Mouse (Mus musculus) cerebellum, adult 2 months (tissue): ENCODE data around the gene Kcnip3. TPM values are rescaled to one million over a fixed set of nuclear protein-coding genes. Genes with fewer than 3 reads are reported as not detected.

Source experiments
- DNase-seq, 2 experiments: peaks; one replicate each; pipeline ENCODE4 v3.0.0; 2021
- H3K27ac ChIP-seq: fragments of 200-500 bp; 2 replicates; pipeline ENCODE4 v1.5.1; 2012; ENCODE audit warnings: low read length, control low read depth, inconsistent platforms; ENCODE audit not compliant: insufficient read depth
- H3K27me3 ChIP-seq: fragments of 200-500 bp; 2 replicates; pipeline ENCODE4 v1.6.1; 2012; ENCODE audit warnings: inconsistent platforms, mild to moderate bottlenecking, low read length, moderate library complexity; ENCODE audit not compliant: control insufficient read depth, insufficient read depth
- H3K4me1 ChIP-seq: fragments of 200-500 bp; 2 replicates; pipeline ENCODE4 v1.6.1; 2011; ENCODE audit warnings: low read length; ENCODE audit not compliant: control insufficient read depth, insufficient read depth
- H3K4me3 ChIP-seq: fragments of 200-500 bp; replicated peaks from 2 replicates; pipeline ENCODE3; 2011; ENCODE audit warnings: mild to moderate bottlenecking, low read depth, low read length, control low read depth; ENCODE audit not compliant: insufficient read depth
- CTCF ChIP-seq: fragments of 200-500 bp; IDR thresholded peaks from 2 replicates; pipeline ENCODE4 v1.5.1; 2011; ENCODE audit warnings: low read depth, mild to moderate bottlenecking, control low read depth, low read length, moderate library complexity, borderline replicate concordance; ENCODE audit not compliant: insufficient read depth
- POLR2A ChIP-seq: fragments of 200-500 bp; IDR thresholded peaks from 2 replicates; pipeline ENCODE4 v1.6.1; 2011; ENCODE audit warnings: low read length, control low read depth, borderline replicate concordance; ENCODE audit not compliant: insufficient read depth
- WGBS: fragments of 180-500 bp; shearing (Covaris S2); methylation state at CpG from one replicate; pipeline ENCODE4 v1.1.7; 2018; 5-methylcytosine and 5-hydroxymethylcytosine counted together
- polyA plus RNA-seq: library from polyadenylated mRNA; depleted of rRNA; stranded (reverse); fragments of >200 nt; gene quantifications from 2 replicates; pipeline ENCODE4 v1.2.3, GENCODE M21; 2012

The Kcnip3 gene
- polyA plus RNA-seq, 1 experiment = 81.6 TPM

GRCm38 (mm10) chr2:127453764-127454163 is 68.1 kb downstream of the Kcnip3 start:
- Histone ChIP-seq H3K27ac (no peak overlapping the region), H3K27me3 (no peaks in the 10 kb centered on the region), H3K4me3 (no peak overlapping the region), H3K4me1 (peaks cover 8% of the 10 kb centered on the region)
- TF ChIP-seq POLR2A = no peak
- TF ChIP-seq CTCF = peak; percentile 87
- WGBS = 3% methylated on average over 5 of the region's 5 CpGs
- DNase-seq = peak; percentile 64 to 78

GRCm38 (mm10) chr2:127453141-127453540 is 68.8 kb downstream of the Kcnip3 start:
- Histone ChIP-seq H3K27me3 (no peaks in the 10 kb centered on the region), H3K27ac (no peak overlapping the region), H3K4me3 (no peak overlapping the region), H3K4me1 (peaks cover 7% of the 10 kb centered on the region)
- no peak for DNase-seq
- TF ChIP-seq CTCF (no peak), POLR2A (no peak)
- 69% methylated on average over 9 of the region's 9 CpGs for WGBS

- WGBS = 45% methylated on average over 6 of the region's 6 CpGs
- Histone ChIP-seq H3K4me1 (peaks cover 7% of the 10 kb centered on the region), H3K27ac (no peak overlapping the region), H3K4me3 (no peak overlapping the region), H3K27me3 (no peaks in the 10 kb centered on the region)
- DNase-seq = no peak
- TF ChIP-seq POLR2A (no peak), CTCF (no peak)
These were observed 70.1 kb downstream of the Kcnip3 start for GRCm38 (mm10) chr2:127451748-127452147.

GRCm38 (mm10) chr2:127449691-127450090 is 72.2 kb downstream of the Kcnip3 start:
- Histone ChIP-seq H3K4me1 (peaks cover 3% of the 10 kb centered on the region; the same call in 1 of the 2 replicates), H3K4me3 (no peak overlapping the region), H3K27ac (no peak overlapping the region), H3K27me3 (no peaks in the 10 kb centered on the region)
- DNase-seq = no peak
- WGBS = 41% methylated on average over 7 of the region's 7 CpGs
- TF ChIP-seq POLR2A (no peak), CTCF (no peak)

- H3K4me1 ChIP-seq = peaks cover 9% of the 10 kb centered on the region
- DNase-seq = no peak
- no peak for TF ChIP-seq CTCF
- TF ChIP-seq POLR2A = no peak
- WGBS = 40% methylated on average over 3 of the region's 3 CpGs
- no peak overlapping the region for H3K27ac ChIP-seq
- H3K4me3 ChIP-seq = no peak overlapping the region
- H3K27me3 ChIP-seq = no peaks in the 10 kb centered on the region
These were observed 75.0 kb downstream of the Kcnip3 start for GRCm38 (mm10) chr2:127446847-127447246.

- Histone ChIP-seq H3K27ac (peak within 1 kb of the TSS; percentile 29), H3K4me3 (peak within 1 kb of the TSS; percentile 94), H3K27me3 (no peaks in the 10 kb centered on the region), H3K4me1 (peaks cover 9% of the 10 kb centered on the region)
- TF ChIP-seq POLR2A = peak; percentile 67; the same call in 1 of the 2 replicates
- TF ChIP-seq CTCF = no peak
- 1% methylated on average over 37 of the region's 37 CpGs for WGBS
- DNase-seq = peak; percentile 92
These were observed 77.7 kb downstream of the Kcnip3 start, which contains the start of gene Fahd2a for GRCm38 (mm10) chr2:127444055-127444789. TSS of gene Fahd2a (minus strand) at chr2:127444565.

GRCm38 (mm10) chr2:127437697-127438096 is 84.2 kb downstream of the Kcnip3 start:
- H3K27me3 ChIP-seq = no peaks in the 10 kb centered on the region
- H3K27ac ChIP-seq = no peak overlapping the region
- no peak overlapping the region for H3K4me3 ChIP-seq
- no peak for TF ChIP-seq CTCF
- no peak for TF ChIP-seq POLR2A
- peaks cover 23% of the 10 kb centered on the region for H3K4me1 ChIP-seq
- no peak for DNase-seq
- 80% methylated on average over 5 of the region's 5 CpGs for WGBS

GRCm38 (mm10) chr2:127435554-127435953 is 86.3 kb downstream of the Kcnip3 start:
- no peaks in the 10 kb centered on the region for H3K27me3 ChIP-seq
- 97% methylated on average over 2 of the region's 2 CpGs for WGBS
- no peak for TF ChIP-seq CTCF
- TF ChIP-seq POLR2A = no peak
- no peak overlapping the region for H3K4me3 ChIP-seq
- no peak for DNase-seq
- H3K4me1 ChIP-seq = peaks cover 23% of the 10 kb centered on the region
- H3K27ac ChIP-seq = no peak overlapping the region
